Mouse (Mus musculus) c-Kit-positive CD71-positive TER-119-positive erythroid progenitor cells, embryonic 14.5 days (primary cell): ENCODE measurements around the gene 1700037H04Rik.

Experiments used
- DNase-seq: peaks from one replicate; pipeline ENCODE4 v3.0.0-alpha.2; 2013; ENCODE audit warnings: low spot score

Gene 1700037H04Rik

DNA sequence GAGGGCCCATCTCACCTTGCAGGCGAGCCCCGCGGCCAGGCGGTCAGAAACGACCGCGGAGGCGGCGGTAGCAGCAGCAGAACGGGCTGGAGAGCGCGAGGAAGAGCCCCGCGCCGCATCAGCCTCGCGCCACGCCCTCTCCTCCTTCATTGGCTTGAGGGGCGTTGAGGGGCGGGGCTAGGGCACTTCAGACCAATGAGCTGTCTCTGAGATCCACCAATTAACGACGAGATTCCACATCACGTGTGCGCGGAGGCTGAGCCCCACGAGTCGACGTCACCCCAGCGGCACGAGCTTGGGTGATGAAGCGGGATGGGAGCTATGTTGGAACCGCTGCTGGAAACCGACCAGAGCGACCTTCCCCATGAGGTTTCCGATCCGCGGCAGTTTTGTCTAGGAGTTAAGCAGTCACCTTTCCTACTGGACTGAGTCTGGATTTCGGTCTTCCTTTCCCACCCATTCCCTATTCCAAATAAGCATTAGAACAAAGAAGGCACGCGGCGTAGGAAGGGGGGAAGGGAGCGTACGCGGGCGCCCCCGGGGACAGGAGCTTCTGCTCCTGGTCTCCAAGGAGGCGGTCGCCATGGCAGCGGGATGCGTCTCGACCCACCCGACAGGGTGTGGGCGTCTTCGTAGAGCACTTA lies at the start of gene 1700037H04Rik:
Gene 1700037H04Rik, minus strand, starts transcription at position 144 of the 644 bp plus-strand sequence.
- peak; percentile 100 for DNase-seq

DNA sequence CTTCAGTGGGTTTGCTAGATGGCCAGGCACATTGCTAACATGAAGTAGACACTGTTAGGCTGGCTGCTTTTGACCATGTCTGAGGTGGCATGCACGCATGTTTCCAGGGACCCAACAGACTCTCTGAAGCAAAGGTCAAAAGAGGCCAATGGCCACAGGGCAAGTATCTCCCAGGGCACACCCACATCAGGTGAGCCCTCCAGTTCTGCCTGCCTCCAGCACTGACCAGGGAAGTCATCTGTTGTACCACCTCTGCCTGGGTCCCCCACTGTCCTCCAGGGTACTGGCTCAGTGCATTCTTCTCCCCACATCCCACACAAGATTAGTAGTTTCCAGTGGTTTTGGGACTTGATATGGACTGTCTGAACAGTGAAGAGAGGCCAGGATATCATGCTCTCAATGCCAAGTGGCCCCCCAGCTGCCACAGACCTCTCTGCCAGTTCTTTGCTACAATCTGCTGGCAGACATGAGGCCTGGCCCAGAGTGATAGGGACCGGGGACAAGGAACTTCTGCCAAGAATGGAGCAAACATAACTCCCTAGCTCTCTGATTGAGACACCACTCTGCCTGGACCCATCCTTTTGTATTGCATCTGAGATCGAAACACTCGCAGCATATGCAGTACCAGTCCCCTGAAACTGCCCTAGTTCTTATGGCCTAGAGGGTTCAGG lies 49.4 kb upstream of the 1700037H04Rik start:
- DNase-seq, result no peak

- no peak for DNase-seq
These were observed 48.5 kb upstream of the 1700037H04Rik start for GRCm38 (mm10) chr2:131208356-131208755.

DNA sequence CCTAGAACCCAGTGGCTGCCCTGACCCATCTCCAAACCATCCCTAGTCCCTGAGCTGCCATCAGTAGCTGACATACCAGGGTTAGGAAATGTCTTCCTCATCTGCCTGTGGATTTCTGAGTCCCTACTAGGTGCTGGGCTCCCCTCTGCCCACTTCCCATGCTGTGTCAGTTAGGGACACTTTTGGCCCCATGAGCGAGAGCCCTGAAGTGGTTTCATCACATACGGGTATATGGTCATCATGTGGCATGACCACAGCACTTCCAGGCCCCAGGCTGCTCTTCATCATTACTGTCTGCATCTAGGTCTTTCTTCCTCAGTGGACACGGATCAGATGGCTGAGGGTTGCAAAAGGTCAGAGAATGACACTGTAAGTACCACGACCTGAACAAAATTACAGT lies 46.9 kb upstream of the 1700037H04Rik start, which contains the start of gene Ap5s1:
Gene Ap5s1, plus strand, starts transcription at position 301 of the 400 bp plus-strand sequence.
- DNase-seq, result no peak

GRCm38 (mm10) chr2:131205521-131206182 lies 45.8 kb upstream of the 1700037H04Rik start:
- peak; percentile 95 for DNase-seq

DNA sequence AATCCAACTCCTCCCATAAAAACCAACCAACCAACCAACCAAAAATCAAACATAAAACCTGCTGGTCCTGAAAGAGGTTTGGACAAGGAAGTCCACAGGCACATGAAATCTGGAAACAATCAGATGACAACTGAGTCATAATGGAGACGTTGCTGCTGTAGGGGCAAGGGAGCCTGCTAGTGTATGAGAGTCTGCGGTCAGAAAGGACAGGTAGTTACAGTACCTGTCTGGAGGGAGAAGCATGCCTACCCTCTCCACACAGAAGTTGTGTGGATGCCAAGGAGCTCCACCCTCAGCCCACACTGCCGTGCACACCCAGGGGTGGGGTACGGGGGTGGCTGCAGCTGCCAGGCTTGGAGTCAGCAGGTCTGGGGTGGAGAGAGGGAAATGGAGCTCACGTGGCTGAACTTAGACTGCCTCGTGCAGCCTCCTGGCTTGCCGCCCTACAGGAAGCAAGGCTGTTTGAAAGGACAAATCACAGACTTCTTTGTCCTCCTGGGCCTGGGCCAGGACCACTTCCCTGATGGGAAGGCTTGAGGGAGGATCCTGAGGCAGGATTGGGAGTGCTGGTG lies 44.6 kb upstream of the 1700037H04Rik start:
- DNase-seq, result no peak

DNA sequence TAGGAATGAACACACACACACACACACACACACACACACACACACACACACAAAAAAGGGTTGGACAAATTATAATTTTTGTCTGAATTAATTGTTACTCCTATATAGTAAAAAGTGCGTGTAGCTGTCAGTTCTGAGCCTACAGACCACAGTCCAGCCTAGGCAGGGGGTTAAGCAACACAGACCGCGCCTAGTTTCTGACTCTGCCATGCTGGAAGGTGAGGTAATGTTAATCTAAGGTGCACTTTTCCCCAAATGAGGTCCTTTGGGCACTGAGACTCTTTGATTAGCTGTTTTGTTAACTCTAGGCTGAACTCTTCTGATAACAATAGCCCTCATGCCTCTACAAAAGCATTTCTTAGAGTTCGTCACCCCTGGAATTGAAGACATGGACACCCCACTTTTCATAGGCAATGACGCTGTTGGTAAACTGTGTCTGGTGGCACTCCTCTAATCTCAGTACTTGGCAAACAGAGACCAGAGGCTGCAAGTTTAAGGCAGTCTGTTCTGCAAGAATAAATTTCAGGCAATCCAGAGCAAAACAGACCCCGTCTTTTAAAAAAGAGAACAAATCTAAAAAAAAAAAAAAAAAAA lies 44.0 kb upstream of the 1700037H04Rik start:
- no peak for DNase-seq

- DNase-seq, result no peak
These were observed 41.4 kb upstream of the 1700037H04Rik start for GRCm38 (mm10) chr2:131201262-131201661.

- no peak for DNase-seq
These were observed 40.8 kb upstream of the 1700037H04Rik start for GRCm38 (mm10) chr2:131200710-131201109.

DNA sequence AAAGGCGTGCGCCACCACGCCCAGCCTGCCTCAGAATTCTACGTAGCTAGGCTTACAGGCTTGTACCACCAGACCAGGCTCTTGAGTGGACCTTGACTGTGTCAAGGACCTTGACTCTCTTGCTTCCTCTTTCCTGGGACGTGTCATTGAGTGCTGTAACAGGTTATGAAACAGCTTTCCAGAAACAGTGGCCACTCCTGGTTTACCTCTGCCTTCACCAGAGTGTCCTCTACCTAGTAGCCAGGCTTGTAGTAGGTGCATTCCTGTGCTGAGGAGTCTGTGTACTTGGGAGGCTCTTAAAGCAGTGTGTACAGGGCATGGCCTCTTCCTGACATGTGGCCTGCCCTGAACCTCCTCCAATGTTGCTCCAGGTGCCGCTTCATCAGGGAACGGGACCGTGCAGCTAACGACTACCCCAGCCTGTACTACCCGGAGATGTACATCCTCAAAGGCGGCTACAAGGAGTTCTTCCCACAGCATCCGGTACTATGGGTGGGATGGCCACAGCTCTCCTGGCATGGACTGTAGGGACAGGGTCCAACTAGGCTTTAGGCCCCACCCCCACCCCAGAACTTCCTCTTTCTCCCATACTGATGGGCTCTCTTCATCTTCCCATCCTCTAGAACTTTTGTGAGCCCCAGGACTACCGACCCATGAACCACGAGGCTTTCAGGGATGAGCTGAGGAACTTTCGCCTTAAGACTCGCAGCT lies 36.9 kb upstream of the 1700037H04Rik start:
- no peak for DNase-seq

GRCm38 (mm10) chr2:131191005-131191390 lies 31.1 kb upstream of the 1700037H04Rik start:
- no peak for DNase-seq

- no peak for DNase-seq
These were observed 30.6 kb upstream of the 1700037H04Rik start for GRCm38 (mm10) chr2:131190344-131191004.

DNA sequence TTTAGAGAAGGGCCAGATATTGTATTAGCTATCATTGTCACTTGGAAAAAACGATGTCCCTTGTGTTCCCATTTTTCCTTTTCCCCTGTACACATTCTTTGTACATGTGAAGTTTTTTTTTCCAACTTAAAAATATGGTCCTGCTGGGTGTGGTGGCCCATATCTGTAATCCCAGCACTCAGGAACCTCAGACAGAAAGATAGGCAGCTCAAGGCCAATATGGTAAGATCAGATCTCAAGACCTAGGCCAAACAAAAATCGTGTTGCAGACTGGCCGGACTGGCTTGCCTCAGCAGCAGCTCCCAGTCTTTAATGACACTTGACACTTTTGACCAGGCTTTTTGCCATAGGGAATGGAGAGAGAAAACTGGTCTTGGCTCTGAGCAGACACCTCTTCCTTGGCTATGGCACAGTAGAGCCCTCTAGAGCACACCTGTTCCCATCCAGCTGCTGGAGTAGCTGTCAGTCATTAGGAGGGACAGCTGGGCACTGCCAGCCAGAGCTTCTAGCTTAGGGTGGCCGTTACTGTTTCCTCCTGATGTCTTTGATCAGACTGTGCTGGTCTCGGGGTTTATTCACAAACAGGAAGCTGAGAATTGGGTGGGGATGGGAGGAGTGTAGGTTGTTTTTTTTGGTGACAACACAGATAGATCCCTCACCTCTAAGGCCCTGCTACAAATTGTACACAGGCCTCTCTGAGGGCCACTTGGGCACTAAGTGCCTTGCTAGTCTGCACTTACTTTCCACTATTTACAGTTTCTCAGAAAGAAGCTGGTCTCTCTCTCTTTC lies 29.8 kb upstream of the 1700037H04Rik start:
- DNase-seq, result peak; percentile 64

- DNase-seq, result no peak
These were observed 28.4 kb upstream of the 1700037H04Rik start for GRCm38 (mm10) chr2:131188311-131188710.

GRCm38 (mm10) chr2:131187602-131187922 lies 27.7 kb upstream of the 1700037H04Rik start:
- no peak for DNase-seq

DNA sequence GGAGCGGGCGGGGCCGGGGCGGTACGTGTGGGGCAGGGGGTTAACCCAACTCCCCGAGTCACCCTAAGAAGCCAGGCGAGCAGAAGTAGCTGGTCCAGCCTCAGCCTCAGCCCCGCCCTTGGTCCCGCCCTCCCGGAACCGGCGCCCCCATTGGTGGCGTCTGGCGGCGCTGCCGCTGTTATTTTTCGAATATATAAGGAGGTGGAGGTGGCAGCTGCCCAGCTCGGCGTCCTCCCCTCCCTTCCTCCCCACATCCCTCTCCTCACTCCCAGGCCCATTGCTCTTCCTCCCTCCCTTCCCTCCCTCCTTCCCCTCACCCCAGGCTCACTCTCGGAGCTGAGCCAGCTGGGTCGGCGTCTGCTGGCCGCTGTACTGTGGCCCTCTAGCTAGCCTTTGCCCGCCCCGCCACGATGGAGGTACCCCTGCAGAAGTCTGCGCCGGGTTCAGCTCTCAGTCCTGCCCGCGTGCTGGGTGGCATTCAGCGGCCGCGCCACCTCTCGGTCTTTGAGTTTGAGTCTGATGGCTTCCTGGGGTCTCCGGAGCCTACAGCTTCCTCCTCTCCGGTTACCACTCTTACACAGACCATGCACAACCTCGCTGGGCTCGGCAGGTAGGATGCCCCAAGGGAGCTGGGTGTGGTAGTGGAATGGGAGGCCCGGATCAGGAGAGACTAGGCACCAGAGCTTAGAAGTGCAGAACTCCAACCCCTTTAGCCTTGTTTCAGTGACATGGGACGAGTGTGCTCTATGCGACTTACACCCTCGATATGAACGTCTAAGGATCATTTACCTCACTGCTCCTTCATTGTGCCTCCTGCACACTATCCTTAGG lies 27.1 kb upstream of the 1700037H04Rik start, which contains the start of the genes Cdc25b and Spef1:
Gene Cdc25b, plus strand, starts transcription at position 179 of the 831 bp plus-strand sequence.
Gene Spef1, minus strand, starts transcription at position 512 of the 831 bp plus-strand sequence.
- DNase-seq, result peak; percentile 87

GRCm38 (mm10) chr2:131186343-131186742 lies 26.5 kb upstream of the 1700037H04Rik start:
- DNase-seq, result no peak

DNA sequence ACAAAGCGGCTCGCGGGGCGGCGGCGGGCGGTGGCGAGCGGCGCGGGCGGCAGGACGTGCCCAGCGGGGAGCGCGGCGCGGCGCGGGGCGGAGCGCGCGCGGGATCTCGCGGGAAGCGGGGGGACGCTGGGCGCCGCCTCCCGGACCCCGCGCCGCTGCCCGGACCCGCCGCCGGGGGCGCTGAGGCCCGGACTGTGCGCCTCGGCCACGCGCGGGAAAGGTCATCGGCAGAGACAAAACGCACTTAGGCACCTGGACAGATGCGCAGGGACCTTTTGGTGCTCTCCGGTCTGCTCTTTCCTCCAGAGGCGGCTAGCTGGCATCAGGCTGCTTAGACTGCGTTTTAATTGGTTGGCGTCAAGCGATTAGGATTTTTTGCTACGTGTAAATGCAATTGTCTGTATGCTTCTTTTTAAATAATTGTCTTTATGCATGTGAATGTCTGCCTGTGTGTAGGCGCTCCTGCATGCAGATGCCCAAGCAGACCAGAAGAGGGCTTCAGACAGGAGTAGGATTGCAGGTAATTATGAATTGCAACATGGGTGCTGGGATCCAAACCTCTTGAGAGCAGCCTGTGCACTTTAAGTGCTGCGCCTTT lies 20.2 kb upstream of the 1700037H04Rik start, which contains the start of gene Cenpb:
Gene Cenpb, minus strand, starts transcription at position 78 of the 598 bp plus-strand sequence.
- DNase-seq, result peak; percentile 54
